9 mouse cellular contexts compared by ENCODE assay signal in genomic region chr11:62127692-62128091, GRCm38 (mm10).
DNase-seq lines count a peak whose midpoint lies in the region; ATAC-seq and TF ChIP-seq lines count a peak whose summit lies in the region.
"Had no signal": no experiment of that assay in that cellular context is flagged by ENCODE, and none has a peak within 500 bp of the region (broad histone marks: within the 10 kb centered on the region; RNA-seq: fewer than 3 reads in every experiment).

No protein-coding gene starts in this region.

- intact Hi-C loops in left cerebral cortex, postnatal 10 days (cut with DNase I): loop anchor here (2.0 to 5.0 kb wide), 3 partner anchors 75 to 180 kb away; no protein-coding TSS in a partner anchor

- peaks cover 10% of the 10 kb centered on the region for H3K4me1 ChIP-seq in liver, embryonic 12.5 days
- H3K4me1 ChIP-seq in intestine, embryonic 14.5 days (replicated peaks; ENCODE audit: control insufficient read depth, insufficient read depth, low read length): no peaks in the 10 kb centered on the region
- H3K4me1 ChIP-seq in stomach, postnatal 0 days (replicated peaks; ENCODE audit: control insufficient read depth, insufficient read depth): no peaks in the 10 kb centered on the region
- H3K4me1 ChIP-seq: embryonic facial prominence, embryonic 12.5 days had no signal

- TF ChIP-seq EP300 in stomach, postnatal 0 days (optimal IDR thresholded peaks at IDR 0.05): no peak

- H3K9ac ChIP-seq in liver, embryonic 12.5 days: no peak overlapping the region
- H3K9ac ChIP-seq in intestine, embryonic 14.5 days (ENCODE audit: low read length): no peak overlapping the region
- no peak overlapping the region for H3K9ac ChIP-seq in stomach, postnatal 0 days (ENCODE audit: low read length)
- H3K9ac ChIP-seq: embryonic facial prominence, embryonic 12.5 days had no signal

- DNase-seq in liver: peak; percentile 84
- peak; percentile 71 for DNase-seq in cerebellum, adult 11 months
- peak; percentile 86 for DNase-seq in forelimb bud, embryonic 11.5 days (ENCODE audit: low read depth, low spot score)
- peak; percentile 98 for DNase-seq in intestine, embryonic 14.5 days (ENCODE audit: low spot score)
- DNase-seq in left cerebral cortex, postnatal 10 days (ENCODE audit: extremely low spot score in 1 of 2, low spot score in 2 of 2): peak; percentile 80 to 82
- peak; percentile 87 for DNase-seq in stomach, postnatal 0 days (ENCODE audit: low spot score)

- peak; percentile 95 for TF ChIP-seq CTCF in stomach, postnatal 0 days (IDR thresholded peaks at IDR 0.05; ENCODE audit: low read depth)

- ATAC-seq in liver, embryonic 12.5 days: no peak
- ATAC-seq in intestine, embryonic 14.5 days (replicated peaks; ENCODE audit: low FRiP score, low TSS enrichment, low read depth): peak; percentile 76; the same call in 1 of the 2 replicates
- peak; percentile 80 for ATAC-seq in monocyte, adult 5-6 weeks (replicated peaks; ENCODE audit: insufficient number of reproducible peaks, low FRiP score, low TSS enrichment, poor library complexity, severe bottlenecking)
- no peak for ATAC-seq in stomach, postnatal 0 days (ENCODE audit: low FRiP score, low TSS enrichment)

- WGBS in liver, embryonic 12.5 days (ENCODE audit: insufficient replicate concordance): 40% methylated on average over 3 of the region's 3 CpGs
- WGBS in intestine, embryonic 14.5 days: 40% methylated on average over 3 of the region's 3 CpGs
- WGBS in stomach, postnatal 0 days: 33% methylated on average over 3 of the region's 3 CpGs

- H3K36me3 ChIP-seq in liver, embryonic 12.5 days: peaks cover 47% of the 10 kb centered on the region
- H3K36me3 ChIP-seq in intestine, embryonic 14.5 days (ENCODE audit: control insufficient read depth, insufficient read depth, low read length): no peaks in the 10 kb centered on the region
- no peaks in the 10 kb centered on the region for H3K36me3 ChIP-seq in stomach, postnatal 0 days (ENCODE audit: control insufficient read depth, insufficient read depth, low read length)

- no peaks in the 10 kb centered on the region for H3K9me3 ChIP-seq in liver, embryonic 12.5 days (replicated peaks)
- H3K9me3 ChIP-seq in intestine, embryonic 14.5 days (ENCODE audit: control insufficient read depth, low read length): no peaks in the 10 kb centered on the region
- H3K9me3 ChIP-seq in stomach, postnatal 0 days (ENCODE audit: control insufficient read depth, low read length): no peaks in the 10 kb centered on the region
- H3K9me3 ChIP-seq: embryonic facial prominence, embryonic 12.5 days had no signal

- H3K27me3 ChIP-seq in liver, embryonic 12.5 days (replicated peaks): no peaks in the 10 kb centered on the region
- H3K27me3 ChIP-seq in intestine, embryonic 14.5 days (replicated peaks; ENCODE audit: control insufficient read depth, insufficient read depth, low read length): no peaks in the 10 kb centered on the region
- H3K27me3 ChIP-seq in stomach, postnatal 0 days (ENCODE audit: control insufficient read depth, insufficient read depth, low read length): no peaks in the 10 kb centered on the region
- H3K27me3 ChIP-seq: embryonic facial prominence, embryonic 12.5 days had no signal

- H3K27ac ChIP-seq in liver, embryonic 12.5 days: no peak overlapping the region
- no peak overlapping the region for H3K27ac ChIP-seq in intestine, embryonic 14.5 days (ENCODE audit: low read depth)
- no peak overlapping the region for H3K27ac ChIP-seq in stomach, postnatal 0 days (replicated peaks)
- H3K27ac ChIP-seq: embryonic facial prominence, embryonic 12.5 days had no signal

- H3K4me3 ChIP-seq in liver, embryonic 12.5 days: no peak overlapping the region
- no peak overlapping the region for H3K4me3 ChIP-seq in intestine, embryonic 14.5 days (ENCODE audit: low read depth, low read length)
- no peak overlapping the region for H3K4me3 ChIP-seq in stomach, postnatal 0 days (ENCODE audit: low read depth, low read length)
- H3K4me3 ChIP-seq: embryonic facial prominence, embryonic 12.5 days had no signal

- no peak overlapping the region for H3K4me2 ChIP-seq in liver, embryonic 12.5 days
- H3K4me2 ChIP-seq in intestine, embryonic 14.5 days (ENCODE audit: low read length): no peak overlapping the region
- H3K4me2 ChIP-seq in stomach, postnatal 0 days (replicated peaks; ENCODE audit: low read depth): no peak overlapping the region
- H3K4me2 ChIP-seq: embryonic facial prominence, embryonic 12.5 days had no signal

Comparison
In these comparisons a context has a peak if more than half of its experiments do, and no peak if none do; other contexts are left out.
1. ATAC-seq: peak in intestine, embryonic 14.5 days (single experiment) and monocyte, adult 5-6 weeks (single experiment); none in liver, embryonic 12.5 days (single experiment) and stomach, postnatal 0 days (single experiment).
2. Peak in every context shown above with its lines, with median percentiles within 50 percentile points of each other: DNase-seq.